Mouse (Mus musculus) ES-Bruce4 (cell line): Measurements from ENCODE around the gene Anks3.

Experiments
- CTCF ChIP-seq: IDR thresholded peaks from one replicate; pipeline ENCODE4 v1.8.1; 2011; ENCODE audit warnings: low read depth, low read length
- POLR2A ChIP-seq: IDR thresholded peaks from one replicate; pipeline ENCODE4 v1.8.1; 2011; ENCODE audit warnings: low read length; ENCODE audit not compliant: insufficient read depth

- TF ChIP-seq CTCF (no peak), POLR2A (no peak)
Observed at GRCm38 (mm10) chr16:4956609-4957008, 7.4 kb downstream of the Anks3 start.
